Mouse (Mus musculus): Measurements from ENCODE around the gene Zic5.

Gene Zic5

DNA sequence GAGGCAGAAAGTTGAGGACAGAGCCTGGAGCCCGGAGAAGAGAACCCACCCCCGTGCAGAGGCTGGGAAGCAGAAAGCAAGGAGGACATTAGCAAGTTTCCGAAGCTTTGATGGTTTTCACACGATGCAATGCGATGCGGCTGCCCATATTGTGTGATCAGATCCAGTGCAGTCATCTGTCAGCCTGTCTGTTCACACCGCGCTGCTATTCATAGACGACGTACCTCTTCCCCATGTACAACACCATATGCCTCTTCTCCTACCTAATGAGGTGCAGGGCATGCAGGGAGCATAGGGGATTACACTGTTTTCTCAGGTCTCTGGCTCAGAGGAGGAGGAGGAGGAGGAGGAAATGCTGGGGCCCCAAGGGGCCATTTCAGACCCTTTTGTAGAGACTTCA is 28.6 kb downstream of the Zic5 start:
- intact Hi-C loops (cut with DNase I) = no loop called here

DNA sequence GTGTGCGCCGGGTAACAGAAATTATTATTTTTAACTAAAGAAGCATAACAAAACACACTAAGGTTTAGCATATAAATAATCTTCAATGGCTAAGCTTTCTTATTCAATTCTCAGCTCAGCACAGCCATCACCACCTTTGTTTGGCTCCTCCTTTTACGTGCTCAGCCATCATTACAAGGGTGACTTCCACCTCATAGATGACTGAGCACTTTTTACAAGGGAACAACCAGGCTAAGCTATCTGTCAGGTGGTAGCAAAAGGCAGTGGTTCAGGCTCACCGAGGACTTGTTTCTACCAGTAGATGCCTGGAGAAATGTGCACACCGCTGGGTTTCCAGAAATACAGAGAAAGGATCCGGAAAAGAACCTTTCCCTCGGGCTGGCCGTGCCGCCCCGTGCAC is 31.4 kb downstream of the Zic5 start:
- intact Hi-C loops (cut with DNase I) = no loop called here

DNA sequence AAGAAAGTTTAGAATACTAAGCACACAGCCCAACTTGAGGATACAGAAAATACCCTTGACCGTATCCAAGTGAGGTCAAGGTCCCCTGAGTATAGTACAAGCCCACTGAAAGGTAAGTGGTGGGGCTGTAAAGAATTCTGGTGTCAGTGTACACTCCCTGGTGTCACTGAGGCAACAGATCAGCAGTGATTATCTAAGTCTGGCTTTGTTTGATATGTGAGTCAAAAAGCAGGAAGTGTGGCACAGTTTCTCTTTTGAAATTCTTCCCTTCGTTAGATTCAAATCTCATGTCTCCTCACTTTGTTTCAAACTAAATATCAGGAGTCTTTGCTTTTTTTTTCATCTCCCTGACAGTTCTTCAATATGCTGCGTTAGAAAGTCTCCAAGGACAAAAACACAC is 32.9 kb downstream of the Zic5 start:
- intact Hi-C loops (cut with DNase I) = no loop called here

DNA sequence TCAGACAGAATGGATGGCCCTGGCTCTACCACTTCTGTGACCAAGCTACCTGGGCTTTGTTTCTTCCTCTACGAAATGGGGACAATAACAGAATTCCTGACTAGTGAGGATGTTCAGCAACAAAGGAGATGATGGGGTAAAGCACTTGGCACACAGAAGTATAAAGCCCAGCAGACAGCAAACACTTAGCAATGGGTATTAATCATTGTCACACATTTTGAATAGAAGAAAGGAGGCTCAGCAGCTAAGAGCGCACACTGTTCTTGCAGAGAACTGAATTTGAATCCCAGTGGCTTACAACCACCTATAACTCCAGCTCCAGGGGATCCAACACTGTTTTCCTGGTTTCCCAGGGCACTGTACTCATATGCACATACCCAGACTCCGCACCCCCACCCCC is 37.8 kb downstream of the Zic5 start:
- intact Hi-C loops (cut with DNase I) = no loop called here

DNA sequence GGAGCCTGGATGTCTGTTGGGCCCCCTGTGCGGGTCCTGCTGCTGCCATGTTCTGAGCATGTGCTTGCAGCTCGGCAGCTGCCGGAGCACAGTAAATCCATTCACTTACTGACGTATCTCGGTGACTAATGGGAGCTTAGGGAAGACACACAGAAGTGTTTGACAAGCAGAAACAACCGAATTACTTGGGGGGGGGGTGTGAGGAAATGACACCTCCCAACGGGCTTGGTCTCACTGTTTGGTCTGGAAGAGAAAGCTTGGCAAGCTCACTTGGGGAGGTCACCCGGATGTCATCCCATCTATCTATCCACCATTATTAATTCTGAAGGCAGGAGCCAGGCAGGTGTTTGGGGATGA is 38.3 kb downstream of the Zic5 start:
- intact Hi-C loops (cut with DNase I) = no loop called here

DNA sequence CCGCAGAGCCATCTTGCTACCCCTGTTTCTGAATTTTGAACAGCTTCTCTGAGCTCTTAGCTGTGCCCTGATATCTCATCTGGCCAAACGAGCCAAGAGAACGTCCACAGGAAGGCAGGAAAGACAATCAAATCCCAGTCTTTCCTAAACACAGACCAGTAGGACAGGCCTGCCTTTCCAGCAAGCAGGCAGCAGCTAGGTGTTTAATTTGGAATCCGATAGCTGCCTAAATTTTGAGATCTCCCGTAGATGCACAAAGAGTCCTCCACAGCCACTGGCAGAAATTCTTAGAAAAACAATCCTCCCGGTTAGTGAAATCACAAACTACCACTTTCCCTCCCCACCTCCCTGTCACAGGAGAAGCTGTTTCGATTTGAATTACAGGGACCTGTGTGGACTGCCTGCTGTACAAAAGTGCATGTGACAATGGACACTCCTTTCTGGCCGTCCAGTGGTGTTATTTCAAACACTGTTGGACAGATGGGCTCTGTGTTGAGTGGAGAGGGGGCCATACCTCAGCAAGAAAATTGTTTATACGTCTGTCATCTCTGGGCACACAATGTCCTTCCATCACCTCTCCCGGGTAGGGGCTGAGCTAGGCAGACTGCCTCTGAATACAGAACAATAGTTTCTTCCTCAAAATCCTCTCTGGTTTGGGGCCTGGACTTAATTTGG is 38.8 kb downstream of the Zic5 start:
- intact Hi-C loops (cut with DNase I) = no loop called here

DNA sequence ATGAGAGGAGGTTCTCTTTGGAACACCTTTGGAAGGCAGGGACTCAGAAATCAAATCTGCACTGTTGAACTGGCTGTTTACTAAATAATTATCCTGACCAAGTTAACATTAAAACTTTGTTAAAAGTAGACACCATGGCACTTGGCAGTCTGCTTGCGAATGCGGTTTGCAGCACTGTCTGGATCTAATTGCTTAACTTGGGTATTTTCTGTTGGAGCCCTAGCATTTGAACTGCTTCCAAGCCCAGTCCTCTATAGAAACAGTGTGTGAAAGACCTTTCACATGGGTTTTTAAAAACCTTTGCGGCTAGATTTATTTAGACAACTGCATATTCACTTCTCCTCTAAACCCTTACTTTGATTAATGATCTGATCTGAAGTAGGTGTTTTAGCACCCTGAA is 41.0 kb downstream of the Zic5 start:
- intact Hi-C loops (cut with DNase I) = no loop called here

DNA sequence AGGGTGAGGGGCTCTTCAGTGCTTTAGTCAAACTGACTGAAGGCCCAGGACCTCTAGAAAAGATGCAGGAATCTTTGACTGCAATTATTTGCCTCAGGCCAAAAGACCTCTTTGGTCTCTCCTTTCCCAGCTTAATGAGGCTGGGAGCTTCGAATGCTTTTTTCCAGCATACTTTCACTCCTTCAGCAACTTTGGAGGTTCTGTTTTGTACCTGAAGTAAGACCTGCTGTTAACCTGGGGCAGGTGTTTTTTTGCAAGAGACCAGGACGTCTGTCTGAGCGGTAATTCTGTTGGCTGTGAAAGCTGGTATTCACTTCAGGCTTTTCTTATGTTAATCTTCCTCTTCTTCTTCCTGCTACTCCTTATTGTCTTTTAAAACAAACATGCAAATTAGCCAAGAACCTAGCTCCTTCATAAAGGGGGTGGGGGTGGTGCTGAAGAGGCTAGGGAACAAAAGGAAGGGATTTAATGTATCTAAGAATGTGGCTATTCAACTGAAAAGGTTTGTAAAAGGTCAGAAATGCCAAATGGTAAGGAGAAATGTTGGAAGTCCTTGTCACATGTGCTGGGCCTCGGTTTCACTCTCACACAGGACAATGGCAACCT is 49.2 kb downstream of the Zic5 start:
- intact Hi-C loops (cut with DNase I) = no loop called here

DNA sequence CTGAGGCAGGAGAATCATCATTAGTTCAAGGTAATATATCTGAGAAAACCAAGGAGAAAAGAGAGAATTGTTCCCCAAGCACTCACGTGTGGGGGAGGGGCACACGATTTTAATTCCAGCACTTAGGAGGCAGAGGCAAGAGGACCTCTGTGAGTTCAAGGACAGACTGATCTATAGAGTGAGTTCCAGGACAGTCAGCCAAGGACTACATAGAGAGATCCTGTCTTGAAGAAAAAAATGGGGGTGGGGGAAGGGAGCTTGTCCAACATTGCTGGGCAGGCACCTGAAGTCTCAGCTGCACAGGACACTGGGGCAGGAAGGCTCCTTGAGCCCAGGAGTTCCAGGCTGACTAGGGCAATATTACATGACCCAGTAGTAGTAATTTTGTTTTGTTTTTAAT is 50.7 kb downstream of the Zic5 start:
- intact Hi-C loops (cut with DNase I) = no loop called here

DNA sequence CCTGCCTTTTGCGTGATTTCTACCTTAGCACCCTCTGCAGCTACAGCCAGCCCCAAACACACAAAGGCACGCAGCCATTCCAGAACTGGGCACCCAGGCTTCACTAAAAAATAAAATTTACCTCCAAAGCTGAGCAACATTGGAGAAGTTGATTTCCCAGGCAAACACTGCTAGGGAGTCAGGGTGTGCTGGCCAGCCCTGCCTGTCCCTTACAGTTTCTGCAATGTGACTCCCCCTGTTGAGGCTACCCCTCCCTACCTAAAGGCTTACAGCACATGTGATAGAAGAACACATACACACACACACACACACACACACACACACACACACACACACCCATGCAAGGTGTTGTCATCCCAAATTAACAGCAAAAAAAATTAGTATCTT is 51.9 kb downstream of the Zic5 start:
- intact Hi-C loops (cut with DNase I) = no loop called here

DNA sequence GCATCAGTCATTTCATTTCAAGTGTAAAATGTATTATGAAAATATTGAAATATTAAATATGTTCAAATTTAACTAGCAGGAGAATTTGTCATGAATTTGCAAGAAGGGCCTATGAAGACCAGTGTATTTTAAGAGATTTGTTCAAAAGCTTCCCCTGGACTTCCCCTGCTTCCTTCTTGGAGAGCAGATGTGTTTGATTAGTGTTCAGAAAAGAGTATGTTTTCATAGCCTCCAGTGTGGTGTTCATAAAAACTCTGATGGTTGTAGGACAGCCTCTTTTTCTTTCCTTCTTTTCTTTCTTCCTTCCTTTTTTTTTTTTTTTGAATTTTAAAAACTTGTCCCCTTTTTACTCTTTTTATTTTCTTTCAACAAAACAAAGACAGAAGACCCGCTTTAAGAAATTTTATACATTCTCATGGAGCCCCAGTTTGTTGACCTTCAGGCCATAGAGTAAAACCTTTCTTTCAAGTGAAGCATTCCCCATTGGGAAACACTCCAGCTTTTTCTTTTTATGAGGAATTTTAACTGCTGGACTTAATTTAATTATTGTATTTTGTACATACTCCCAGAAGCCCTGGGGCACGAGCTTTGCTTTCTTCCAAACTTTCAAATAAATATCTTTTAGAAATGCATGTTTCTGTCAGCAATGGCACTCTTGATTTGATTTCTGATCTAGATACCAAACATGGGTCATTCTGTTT is 52.5 kb downstream of the Zic5 start:
- intact Hi-C loops (cut with DNase I) = no loop called here
